Mouse (Mus musculus): ENCODE results near the gene Ptov1.

DNA sequence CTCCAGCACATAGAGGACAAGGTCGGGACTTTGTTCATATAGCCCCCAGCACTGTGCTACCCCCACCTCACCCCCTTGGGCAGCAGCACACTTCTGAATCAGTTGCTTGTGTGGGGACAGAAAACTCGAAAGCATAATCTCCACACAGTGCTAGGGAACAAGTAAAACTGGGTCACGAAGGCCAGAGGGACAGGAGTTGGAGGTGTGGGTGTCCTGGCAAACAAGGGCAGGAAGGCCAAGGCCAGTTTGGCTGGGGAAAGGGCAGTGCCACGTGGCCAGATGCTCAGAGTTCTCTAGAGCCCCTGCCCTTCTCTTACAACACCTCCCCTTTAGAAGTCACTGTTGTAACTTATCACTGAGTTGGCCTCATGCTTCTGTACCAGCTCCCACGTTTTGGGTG is 49.7 kb downstream of the Ptov1 start:
- TF ChIP-seq POLR2A (IDR thresholded peaks at IDR 0.05; ENCODE audit: low read depth, low read length) (no peak), CTCF (IDR thresholded peaks at IDR 0.05; ENCODE audit: extremely low read depth, insufficient read length, insufficient replicate concordance, low read depth, low read length) (no peak)
